Mouse (Mus musculus) heart, adult 2 months (tissue): ENCODE measurements at regions not wholly inside any gene's neighbourhood (a gene's known extent, or its start where the extent isn't known, plus 50 kb on each side); places are given as distances from the start of the nearest gene placed in this dataset.

ENCODE experiments used
- CTCF ChIP-seq: fragments of 200-600 bp; IDR thresholded peaks from 2 replicates; pipeline ENCODE4 v1.8.1; 2022; ENCODE audit warnings: antibody characterized with exemption, mild to moderate bottlenecking, moderate library complexity
- EP300 ChIP-seq: fragments of 200-500 bp; IDR thresholded peaks from 2 replicates; pipeline ENCODE4 v1.6.1; 2011; ENCODE audit warnings: low read depth, low read length, control low read depth; ENCODE audit not compliant: insufficient read depth
- POLR2A ChIP-seq: fragments of 200-500 bp; IDR thresholded peaks from 2 replicates; pipeline ENCODE4 v1.6.1; 2011; ENCODE audit warnings: mild to moderate bottlenecking, low read depth, low read length, control low read depth; ENCODE audit not compliant: insufficient read depth

GRCm38 (mm10) chr1:38715621-38716020, 50.9 kb upstream of the Aff3 start:
- TF ChIP-seq CTCF (no peak), POLR2A (no peak), EP300 (no peak)
